33 mouse cellular contexts compared by ENCODE assay signal in the genomic region with DNA sequence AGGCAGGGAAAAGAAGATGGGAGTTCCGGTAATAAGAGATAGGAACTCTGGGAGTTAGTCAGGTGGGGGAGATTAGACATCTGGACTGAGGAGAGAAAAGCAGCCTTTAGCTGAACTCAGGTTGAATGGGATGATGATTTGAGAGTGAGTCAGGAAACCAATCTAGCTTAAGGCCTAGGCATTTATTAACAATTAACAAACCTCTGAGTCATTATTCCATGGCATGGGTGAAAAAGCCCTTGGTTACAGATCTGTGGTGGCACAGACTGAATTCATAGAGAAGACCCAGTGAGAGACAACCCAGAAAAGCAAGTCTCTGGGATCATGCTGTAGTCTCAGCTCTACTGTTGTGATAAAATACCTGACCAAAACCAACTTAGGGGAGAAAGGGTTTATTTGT. TPM values are rescaled to one million over a fixed set of nuclear protein-coding genes. Genes with fewer than 3 reads are reported as not detected.
"Had no signal": no experiment of that assay in that cellular context is flagged by ENCODE, and none has a peak within 500 bp of the region (broad histone marks: within the 10 kb centered on the region; RNA-seq: fewer than 3 reads in every experiment).

No protein-coding gene starts in this region.

- H3K4me3 ChIP-seq: heart, embryonic 12.5 days; heart, embryonic 13.5 days; heart, embryonic 15.5 days; hindbrain, embryonic 10.5 days; hindbrain, embryonic 12.5 days; hindbrain, embryonic 13.5 days; hindbrain, embryonic 15.5 days; intestine, embryonic 15.5 days; kidney, embryonic 15.5 days; layer of hippocampus, adult 2 months; left cerebral cortex, adult 2 months had no signal

- H3K36me3 ChIP-seq: heart, embryonic 12.5 days; heart, embryonic 13.5 days; heart, embryonic 15.5 days; hindbrain, embryonic 10.5 days; hindbrain, embryonic 12.5 days; hindbrain, embryonic 13.5 days; hindbrain, embryonic 15.5 days; intestine, embryonic 15.5 days; kidney, embryonic 15.5 days had no signal

- ATAC-seq: hindbrain, embryonic 16.5 days; hindbrain, postnatal 0 days; inflammation-experienced regulatory T-cells, adult 6 months; intestine, embryonic 15.5 days; intestine, embryonic 16.5 days; intestine, postnatal 0 days had no signal

- H3K27ac ChIP-seq: heart, embryonic 13.5 days; heart, embryonic 15.5 days; hindbrain, embryonic 10.5 days; hindbrain, embryonic 12.5 days; hindbrain, embryonic 13.5 days; hindbrain, embryonic 14.5 days; hindbrain, embryonic 15.5 days; hindbrain, postnatal 0 days; intestine, embryonic 15.5 days; kidney, embryonic 15.5 days; kidney, postnatal 0 days; layer of hippocampus, adult 2 months; left cerebral cortex, adult 2 months had no signal

- H3K27me3 ChIP-seq: heart, embryonic 12.5 days; heart, embryonic 13.5 days; heart, embryonic 15.5 days; hindbrain, embryonic 12.5 days; hindbrain, embryonic 13.5 days; hindbrain, embryonic 15.5 days; intestine, embryonic 15.5 days; kidney, embryonic 15.5 days had no signal

- H3K4me1 ChIP-seq: heart, embryonic 12.5 days; heart, embryonic 13.5 days; heart, embryonic 15.5 days; hindbrain, embryonic 10.5 days; hindbrain, embryonic 12.5 days; hindbrain, embryonic 13.5 days; hindbrain, embryonic 15.5 days; intestine, embryonic 15.5 days; kidney, embryonic 15.5 days had no signal

- DNase-seq: heart, postnatal 10 days; heart, postnatal 14 days; heart, postnatal 36 days; heart, postnatal 4 days; kidney, adult 11 months; kidney, adult 18-20 months; kidney, adult 8-10 months; kidney, adult 9 months; kidney, postnatal 10 days; kidney, postnatal 14 days; kidney, postnatal 25 days; kidney, postnatal 36 days; layer of hippocampus, adult 9-11 months; layer of hippocampus, postnatal 36 days had no signal

- H3K9me3 ChIP-seq: heart, embryonic 12.5 days; heart, embryonic 13.5 days; heart, embryonic 15.5 days; hindbrain, embryonic 10.5 days; hindbrain, embryonic 12.5 days; hindbrain, embryonic 13.5 days; intestine, embryonic 15.5 days; kidney, embryonic 15.5 days had no signal

RNA-seq across cellular contexts. Expression of a gene that starts 7.5 kb away (rescaled TPM):
- polyA plus RNA-seq: inflammation-experienced regulatory T-cells, adult 6 months; large intestine, adult 2 months had no signal
